Mouse (Mus musculus): ENCODE measurements at regions not wholly inside any gene's neighbourhood (a gene's known extent, or its start where the extent isn't known, plus 50 kb on each side); places are given as distances from the start of the nearest gene placed in this dataset.
A peak's percentile ranks its signal among the peaks of the same experiment; 100 is the strongest.

- ATAC-seq (ENCODE audit: low FRiP score) (no peak), DNase-seq (ENCODE audit: low spot score) (no peak)
- Histone ChIP-seq H3K9ac (ENCODE audit: low read depth, low read length) (no peak overlapping the region), H3K36me3 (ENCODE audit: control insufficient read depth, insufficient read depth, low read length) (no peaks in the 10 kb centered on the region), H3K4me3 (ENCODE audit: low read depth, low read length) (no peak overlapping the region), H3K9me3 (ENCODE audit: control insufficient read depth, low read length) (no peaks in the 10 kb centered on the region), H3K27ac (ENCODE audit: low read depth, low read length) (no peak overlapping the region), H3K4me2 (replicated peaks; ENCODE audit: low read depth, low read length) (no peak overlapping the region), H3K27me3 (ENCODE audit: control insufficient read depth, insufficient read depth, low read length) (no peaks in the 10 kb centered on the region), H3K4me1 (replicated peaks; ENCODE audit: control insufficient read depth, insufficient read depth, low read length) (no peaks in the 10 kb centered on the region)
- 86% methylated on average over 6 of the region's 6 CpGs for WGBS
These were observed 105.9 kb upstream of the Tmco5 start for GRCm38 (mm10) chr2:116772569-116772968.

- ATAC-seq (ENCODE audit: low FRiP score) (no peak), DNase-seq (ENCODE audit: low spot score) (no peak)
- Histone ChIP-seq H3K9me3 (ENCODE audit: control insufficient read depth, low read length) (no peaks in the 10 kb centered on the region), H3K27ac (ENCODE audit: low read depth, low read length) (no peak overlapping the region), H3K4me2 (replicated peaks; ENCODE audit: low read depth, low read length) (no peak overlapping the region), H3K9ac (ENCODE audit: low read depth, low read length) (no peak overlapping the region), H3K4me1 (replicated peaks; ENCODE audit: control insufficient read depth, insufficient read depth, low read length) (no peaks in the 10 kb centered on the region), H3K27me3 (ENCODE audit: control insufficient read depth, insufficient read depth, low read length) (no peaks in the 10 kb centered on the region), H3K4me3 (ENCODE audit: low read depth, low read length) (no peak overlapping the region), H3K36me3 (ENCODE audit: control insufficient read depth, insufficient read depth, low read length) (no peaks in the 10 kb centered on the region)
- 89% methylated on average over 2 of the region's 2 CpGs for WGBS
These were observed 78.3 kb upstream of the Tmco5 start for GRCm38 (mm10) chr2:116800141-116800540.

DNA sequence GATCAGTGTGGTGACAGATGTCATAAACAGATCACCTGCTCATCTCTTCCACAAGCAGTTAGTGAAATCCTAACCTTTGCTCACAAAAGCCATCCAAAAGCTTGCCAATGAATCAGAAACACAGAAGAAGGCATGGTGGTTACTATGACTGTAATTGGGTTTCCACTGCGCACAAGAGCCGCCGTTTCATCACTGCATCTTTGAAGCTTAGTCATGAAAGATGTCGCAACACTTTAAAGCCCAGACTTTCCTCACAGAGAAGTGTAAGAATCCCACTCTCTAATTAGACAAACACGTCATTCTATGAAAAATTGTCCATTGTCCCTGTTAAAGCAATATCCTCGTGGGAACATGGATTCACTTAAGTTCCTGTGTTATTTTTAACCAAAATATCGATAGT lies 76.9 kb upstream of the Tmco5 start:
- no peaks in the 10 kb centered on the region for H3K9me3 ChIP-seq (ENCODE audit: control insufficient read depth, low read length)
- H3K27me3 ChIP-seq (ENCODE audit: control insufficient read depth, insufficient read depth, low read length) = no peaks in the 10 kb centered on the region
- WGBS = 92% methylated on average over 7 of the region's 7 CpGs
- no peaks in the 10 kb centered on the region for H3K4me1 ChIP-seq (replicated peaks; ENCODE audit: control insufficient read depth, insufficient read depth, low read length)
- no peak overlapping the region for H3K27ac ChIP-seq (ENCODE audit: low read depth, low read length)
- no peak for DNase-seq (ENCODE audit: low spot score)
- no peak overlapping the region for H3K4me2 ChIP-seq (replicated peaks; ENCODE audit: low read depth, low read length)
- H3K4me3 ChIP-seq (ENCODE audit: low read depth, low read length) = no peak overlapping the region
- no peak for ATAC-seq (ENCODE audit: low FRiP score)
- H3K9ac ChIP-seq (ENCODE audit: low read depth, low read length) = no peak overlapping the region
- no peaks in the 10 kb centered on the region for H3K36me3 ChIP-seq (ENCODE audit: control insufficient read depth, insufficient read depth, low read length)

- no peak for ATAC-seq (ENCODE audit: low FRiP score)
- H3K4me2 ChIP-seq (replicated peaks; ENCODE audit: low read depth, low read length) = no peak overlapping the region
- WGBS = 88% methylated on average over 3 of the region's 3 CpGs
- H3K9me3 ChIP-seq (ENCODE audit: control insufficient read depth, low read length) = no peaks in the 10 kb centered on the region
- H3K9ac ChIP-seq (ENCODE audit: low read depth, low read length) = no peak overlapping the region
- H3K36me3 ChIP-seq (ENCODE audit: control insufficient read depth, insufficient read depth, low read length) = no peaks in the 10 kb centered on the region
- H3K27me3 ChIP-seq (ENCODE audit: control insufficient read depth, insufficient read depth, low read length) = no peaks in the 10 kb centered on the region
- H3K27ac ChIP-seq (ENCODE audit: low read depth, low read length) = no peak overlapping the region
- H3K4me1 ChIP-seq (replicated peaks; ENCODE audit: control insufficient read depth, insufficient read depth, low read length) = no peaks in the 10 kb centered on the region
- no peak for DNase-seq (ENCODE audit: low spot score)
- H3K4me3 ChIP-seq (ENCODE audit: low read depth, low read length) = no peak overlapping the region
These were observed 71.3 kb upstream of the Tmco5 start for GRCm38 (mm10) chr2:116807207-116807606.

- ATAC-seq (ENCODE audit: low FRiP score) (no peak), DNase-seq (ENCODE audit: low spot score) (no peak)
- Histone ChIP-seq H3K4me3 (ENCODE audit: low read depth, low read length) (no peak overlapping the region), H3K9me3 (ENCODE audit: control insufficient read depth, low read length) (no peaks in the 10 kb centered on the region), H3K27me3 (ENCODE audit: control insufficient read depth, insufficient read depth, low read length) (no peaks in the 10 kb centered on the region), H3K4me2 (replicated peaks; ENCODE audit: low read depth, low read length) (no peak overlapping the region), H3K27ac (ENCODE audit: low read depth, low read length) (no peak overlapping the region), H3K36me3 (ENCODE audit: control insufficient read depth, insufficient read depth, low read length) (no peaks in the 10 kb centered on the region), H3K9ac (ENCODE audit: low read depth, low read length) (no peak overlapping the region), H3K4me1 (replicated peaks; ENCODE audit: control insufficient read depth, insufficient read depth, low read length) (no peaks in the 10 kb centered on the region)
- 75% methylated on average over 7 of the region's 7 CpGs for WGBS
These were observed 70.9 kb upstream of the Tmco5 start for GRCm38 (mm10) chr2:116807636-116808035.

- Histone ChIP-seq H3K27me3 (ENCODE audit: control insufficient read depth, insufficient read depth, low read length) (no peaks in the 10 kb centered on the region), H3K4me3 (ENCODE audit: low read depth, low read length) (no peak overlapping the region), H3K9me3 (ENCODE audit: control insufficient read depth, low read length) (no peaks in the 10 kb centered on the region), H3K4me1 (replicated peaks; ENCODE audit: control insufficient read depth, insufficient read depth, low read length) (no peaks in the 10 kb centered on the region), H3K9ac (ENCODE audit: low read depth, low read length) (no peak overlapping the region), H3K4me2 (replicated peaks; ENCODE audit: low read depth, low read length) (no peak overlapping the region), H3K36me3 (ENCODE audit: control insufficient read depth, insufficient read depth, low read length) (no peaks in the 10 kb centered on the region), H3K27ac (ENCODE audit: low read depth, low read length) (no peak overlapping the region)
- WGBS = 72% methylated on average over 6 of the region's 6 CpGs
- DNase-seq (ENCODE audit: low spot score) = no peak
- no peak for ATAC-seq (ENCODE audit: low FRiP score)
These were observed 70.4 kb upstream of the Tmco5 start for GRCm38 (mm10) chr2:116808113-116808512.

DNA sequence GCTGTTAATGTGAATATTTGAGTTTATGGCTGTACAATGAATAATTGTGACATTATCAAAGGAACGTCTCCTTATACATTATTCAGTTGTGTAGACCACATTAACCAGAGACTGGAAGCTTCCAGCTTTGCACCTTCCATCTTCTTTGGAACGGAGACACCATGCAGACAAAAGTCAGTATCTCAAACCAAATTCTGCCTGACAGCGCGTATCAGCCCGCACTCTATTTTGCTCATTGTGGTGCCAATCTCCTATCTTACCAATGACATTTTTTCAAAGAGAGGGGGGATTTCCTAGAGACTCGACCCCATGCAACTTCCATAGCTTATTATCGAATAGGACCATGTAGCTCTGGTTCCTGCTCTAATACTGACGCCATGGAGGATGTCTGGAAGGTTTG lies 69.9 kb upstream of the Tmco5 start:
- Histone ChIP-seq H3K36me3 (ENCODE audit: control insufficient read depth, insufficient read depth, low read length) (no peaks in the 10 kb centered on the region), H3K4me1 (replicated peaks; ENCODE audit: control insufficient read depth, insufficient read depth, low read length) (no peaks in the 10 kb centered on the region), H3K4me2 (replicated peaks; ENCODE audit: low read depth, low read length) (no peak overlapping the region), H3K4me3 (ENCODE audit: low read depth, low read length) (no peak overlapping the region), H3K27me3 (ENCODE audit: control insufficient read depth, insufficient read depth, low read length) (no peaks in the 10 kb centered on the region), H3K9me3 (ENCODE audit: control insufficient read depth, low read length) (no peaks in the 10 kb centered on the region), H3K27ac (ENCODE audit: low read depth, low read length) (no peak overlapping the region), H3K9ac (ENCODE audit: low read depth, low read length) (no peak overlapping the region)
- WGBS = 84% methylated on average over 8 of the region's 8 CpGs
- DNase-seq (ENCODE audit: low spot score) (no peak), ATAC-seq (ENCODE audit: low FRiP score) (no peak)

DNA sequence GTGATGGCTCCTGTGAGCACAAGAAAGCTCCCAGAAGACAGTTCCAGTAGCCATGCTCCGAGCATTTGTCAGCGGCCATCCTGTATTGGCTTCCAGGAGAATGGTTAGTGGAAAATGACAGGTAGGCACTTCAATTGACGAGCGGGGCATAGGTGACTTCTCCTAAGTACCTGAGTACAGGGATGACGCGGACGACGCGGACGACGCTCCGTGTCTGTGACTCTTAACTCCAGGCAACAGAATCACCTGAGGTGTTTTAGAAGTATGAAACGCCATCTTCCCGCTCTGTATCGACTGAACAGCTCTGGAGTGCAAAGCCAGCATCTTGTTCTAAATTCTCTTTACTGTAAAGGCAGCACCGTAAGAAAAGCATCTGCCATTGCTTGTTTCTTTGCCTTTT lies 68.4 kb upstream of the Tmco5 start:
- Histone ChIP-seq H3K9me3 (ENCODE audit: control insufficient read depth, low read length) (no peaks in the 10 kb centered on the region), H3K27ac (ENCODE audit: low read depth, low read length) (no peak overlapping the region), H3K4me1 (replicated peaks; ENCODE audit: control insufficient read depth, insufficient read depth, low read length) (no peaks in the 10 kb centered on the region), H3K4me2 (replicated peaks; ENCODE audit: low read depth, low read length) (no peak overlapping the region), H3K9ac (ENCODE audit: low read depth, low read length) (no peak overlapping the region), H3K4me3 (ENCODE audit: low read depth, low read length) (no peak overlapping the region), H3K27me3 (ENCODE audit: control insufficient read depth, insufficient read depth, low read length) (no peaks in the 10 kb centered on the region), H3K36me3 (ENCODE audit: control insufficient read depth, insufficient read depth, low read length) (no peaks in the 10 kb centered on the region)
- no peak for DNase-seq (ENCODE audit: low spot score)
- whole genome bisulfite sequencing = 94% methylated on average over 16 of the region's 16 CpGs
- ATAC-seq (ENCODE audit: low FRiP score) = no peak

- ATAC-seq (ENCODE audit: low FRiP score) (no peak), DNase-seq (ENCODE audit: low spot score) (peak; percentile 37)
- WGBS = 48% methylated on average over 13 of the region's 13 CpGs
- H3K4me2 ChIP-seq (replicated peaks; ENCODE audit: low read depth, low read length) = no peak overlapping the region
- no peak overlapping the region for H3K4me3 ChIP-seq (ENCODE audit: low read depth, low read length)
- no peaks in the 10 kb centered on the region for H3K27me3 ChIP-seq (ENCODE audit: control insufficient read depth, insufficient read depth, low read length)
- no peak overlapping the region for H3K27ac ChIP-seq (ENCODE audit: low read depth, low read length)
- H3K9ac ChIP-seq (ENCODE audit: low read depth, low read length) = no peak overlapping the region
- no peaks in the 10 kb centered on the region for H3K36me3 ChIP-seq (ENCODE audit: control insufficient read depth, insufficient read depth, low read length)
- no peaks in the 10 kb centered on the region for H3K4me1 ChIP-seq (replicated peaks; ENCODE audit: control insufficient read depth, insufficient read depth, low read length)
- no peaks in the 10 kb centered on the region for H3K9me3 ChIP-seq (ENCODE audit: control insufficient read depth, low read length)
These were observed 65.5 kb upstream of the Tmco5 start for GRCm38 (mm10) chr2:116812869-116813558.

Data from hindbrain, embryonic 11.5 days (tissue).